Mouse (Mus musculus): ENCODE measurements around the gene Trp53bp2. TPM values are rescaled to one million over a fixed set of nuclear protein-coding genes. Genes with fewer than 3 reads are reported as not detected.

Gene Trp53bp2
- polyA plus RNA-seq, 1 experiment from 2014 or later = 22.4 TPM

- no peaks in the 10 kb centered on the region for H3K36me3 ChIP-seq (ENCODE audit: control insufficient read depth, insufficient read depth, low read length)
- H3K4me3 ChIP-seq (ENCODE audit: low read length) = no peak overlapping the region
- H3K9me3 ChIP-seq (ENCODE audit: control insufficient read depth, low read length) = no peaks in the 10 kb centered on the region
- no peak overlapping the region for H3K9ac ChIP-seq (ENCODE audit: low read length)
- H3K27ac ChIP-seq (ENCODE audit: low read length) = no peak overlapping the region
- peaks cover 4% of the 10 kb centered on the region for H3K4me1 ChIP-seq (replicated peaks; ENCODE audit: control insufficient read depth, insufficient read depth, low read length)
- no peak for ATAC-seq (ENCODE audit: low read depth)
- no peak overlapping the region for H3K4me2 ChIP-seq (ENCODE audit: low read depth, low read length)
- WGBS = 72% methylated on average over 3 of the region's 3 CpGs
- no peaks in the 10 kb centered on the region for H3K27me3 ChIP-seq (ENCODE audit: control insufficient read depth, insufficient read depth, low read depth, low read length)
Measured at GRCm38 (mm10) chr1:182425176-182425575, 16.2 kb downstream of the Trp53bp2 start.

- Histone ChIP-seq H3K27me3 (ENCODE audit: control insufficient read depth, insufficient read depth, low read depth, low read length) (no peaks in the 10 kb centered on the region), H3K36me3 (ENCODE audit: control insufficient read depth, insufficient read depth, low read length) (no peaks in the 10 kb centered on the region; the same call in 1 of the 2 replicates), H3K9me3 (ENCODE audit: control insufficient read depth, low read length) (no peaks in the 10 kb centered on the region), H3K9ac (ENCODE audit: low read length) (no peak overlapping the region), H3K4me3 (ENCODE audit: low read length) (no peak overlapping the region), H3K4me1 (replicated peaks; ENCODE audit: control insufficient read depth, insufficient read depth, low read length) (peaks cover 4% of the 10 kb centered on the region), H3K27ac (ENCODE audit: low read length) (no peak overlapping the region), H3K4me2 (ENCODE audit: low read depth, low read length) (no peak overlapping the region)
- WGBS = 43% methylated on average over 2 of the region's 2 CpGs
- ATAC-seq (ENCODE audit: low read depth) = no peak
Measured at GRCm38 (mm10) chr1:182426444-182426843, 17.5 kb downstream of the Trp53bp2 start.

- H3K4me3 ChIP-seq (ENCODE audit: low read length) = no peak overlapping the region
- ATAC-seq (ENCODE audit: low read depth) = peak; percentile 43; the same call in 1 of the 2 replicates
- no peak overlapping the region for H3K27ac ChIP-seq (ENCODE audit: low read length)
- H3K27me3 ChIP-seq (ENCODE audit: control insufficient read depth, insufficient read depth, low read depth, low read length) = no peaks in the 10 kb centered on the region
- WGBS = 48% methylated on average over 1 of the region's 1 CpGs
- H3K4me2 ChIP-seq (ENCODE audit: low read depth, low read length) = no peak overlapping the region
- H3K9ac ChIP-seq (ENCODE audit: low read length) = no peak overlapping the region
- no peaks in the 10 kb centered on the region for H3K9me3 ChIP-seq (ENCODE audit: control insufficient read depth, low read length)
- peaks cover 4% of the 10 kb centered on the region for H3K36me3 ChIP-seq (ENCODE audit: control insufficient read depth, insufficient read depth, low read length)
- H3K4me1 ChIP-seq (replicated peaks; ENCODE audit: control insufficient read depth, insufficient read depth, low read length) = peaks cover 4% of the 10 kb centered on the region
Measured at GRCm38 (mm10) chr1:182427426-182427825, 18.5 kb downstream of the Trp53bp2 start.

- peaks cover 14% of the 10 kb centered on the region for H3K36me3 ChIP-seq (ENCODE audit: control insufficient read depth, insufficient read depth, low read length)
- no peak overlapping the region for H3K4me3 ChIP-seq (ENCODE audit: low read length)
- no peak overlapping the region for H3K27ac ChIP-seq (ENCODE audit: low read length)
- H3K4me2 ChIP-seq (ENCODE audit: low read depth, low read length) = no peak overlapping the region
- H3K4me1 ChIP-seq (replicated peaks; ENCODE audit: control insufficient read depth, insufficient read depth, low read length) = peaks cover 4% of the 10 kb centered on the region
- no peak overlapping the region for H3K9ac ChIP-seq (ENCODE audit: low read length)
- H3K9me3 ChIP-seq (ENCODE audit: control insufficient read depth, low read length) = no peaks in the 10 kb centered on the region
- no peak for ATAC-seq (ENCODE audit: low read depth)
- H3K27me3 ChIP-seq (ENCODE audit: control insufficient read depth, insufficient read depth, low read depth, low read length) = no peaks in the 10 kb centered on the region
- WGBS = 85% methylated on average over 3 of the region's 3 CpGs
Measured at GRCm38 (mm10) chr1:182429826-182430225, 20.9 kb downstream of the Trp53bp2 start.

GRCm38 (mm10) chr1:182430676-182431075, 21.7 kb downstream of the Trp53bp2 start:
- ATAC-seq (ENCODE audit: low read depth) = no peak
- H3K4me2 ChIP-seq (ENCODE audit: low read depth, low read length) = no peak overlapping the region
- no peaks in the 10 kb centered on the region for H3K9me3 ChIP-seq (ENCODE audit: control insufficient read depth, low read length)
- H3K27ac ChIP-seq (ENCODE audit: low read length) = no peak overlapping the region
- H3K9ac ChIP-seq (ENCODE audit: low read length) = no peak overlapping the region
- WGBS = 93% methylated on average over 2 of the region's 2 CpGs
- H3K27me3 ChIP-seq (ENCODE audit: control insufficient read depth, insufficient read depth, low read depth, low read length) = no peaks in the 10 kb centered on the region
- H3K36me3 ChIP-seq (ENCODE audit: control insufficient read depth, insufficient read depth, low read length) = peaks cover 14% of the 10 kb centered on the region
- peaks cover 4% of the 10 kb centered on the region for H3K4me1 ChIP-seq (replicated peaks; ENCODE audit: control insufficient read depth, insufficient read depth, low read length)
- no peak overlapping the region for H3K4me3 ChIP-seq (ENCODE audit: low read length)

GRCm38 (mm10) chr1:182432059-182432458, 23.1 kb downstream of the Trp53bp2 start:
- no peak for ATAC-seq (ENCODE audit: low read depth)
- no peaks in the 10 kb centered on the region for H3K27me3 ChIP-seq (ENCODE audit: control insufficient read depth, insufficient read depth, low read depth, low read length)
- no peak overlapping the region for H3K9ac ChIP-seq (ENCODE audit: low read length)
- no peak overlapping the region for H3K27ac ChIP-seq (ENCODE audit: low read length)
- peaks cover 4% of the 10 kb centered on the region for H3K4me1 ChIP-seq (replicated peaks; ENCODE audit: control insufficient read depth, insufficient read depth, low read length)
- no peaks in the 10 kb centered on the region for H3K9me3 ChIP-seq (ENCODE audit: control insufficient read depth, low read length)
- H3K4me3 ChIP-seq (ENCODE audit: low read length) = no peak overlapping the region
- WGBS = 91% methylated on average over 3 of the region's 3 CpGs
- peaks cover 17% of the 10 kb centered on the region for H3K36me3 ChIP-seq (ENCODE audit: control insufficient read depth, insufficient read depth, low read length)
- no peak overlapping the region for H3K4me2 ChIP-seq (ENCODE audit: low read depth, low read length)

GRCm38 (mm10) chr1:182436746-182437145, 27.8 kb downstream of the Trp53bp2 start:
- Histone ChIP-seq H3K4me2 (ENCODE audit: low read depth, low read length) (no peak overlapping the region), H3K9me3 (ENCODE audit: control insufficient read depth, low read length) (no peaks in the 10 kb centered on the region), H3K27me3 (ENCODE audit: control insufficient read depth, insufficient read depth, low read depth, low read length) (no peaks in the 10 kb centered on the region), H3K27ac (ENCODE audit: low read length) (no peak overlapping the region), H3K36me3 (ENCODE audit: control insufficient read depth, insufficient read depth, low read length) (peaks cover 18% of the 10 kb centered on the region), H3K4me3 (ENCODE audit: low read length) (no peak overlapping the region), H3K9ac (ENCODE audit: low read length) (no peak overlapping the region), H3K4me1 (replicated peaks; ENCODE audit: control insufficient read depth, insufficient read depth, low read length) (peaks cover 8% of the 10 kb centered on the region)
- no peak for ATAC-seq (ENCODE audit: low read depth)
- WGBS = 78% methylated on average over 5 of the region's 5 CpGs

- H3K9me3 ChIP-seq (ENCODE audit: control insufficient read depth, low read length) = no peaks in the 10 kb centered on the region
- peaks cover 8% of the 10 kb centered on the region for H3K4me1 ChIP-seq (replicated peaks; ENCODE audit: control insufficient read depth, insufficient read depth, low read length)
- 60% methylated on average over 5 of the region's 5 CpGs for WGBS
- no peak overlapping the region for H3K9ac ChIP-seq (ENCODE audit: low read length)
- H3K4me3 ChIP-seq (ENCODE audit: low read length) = no peak overlapping the region
- H3K36me3 ChIP-seq (ENCODE audit: control insufficient read depth, insufficient read depth, low read length) = peaks cover 12% of the 10 kb centered on the region
- no peak overlapping the region for H3K4me2 ChIP-seq (ENCODE audit: low read depth, low read length)
- H3K27ac ChIP-seq (ENCODE audit: low read length) = peak overlapping the region; percentile 26; the same call in 1 of the 2 replicates
- ATAC-seq (ENCODE audit: low read depth) = peak; percentile 80
- no peaks in the 10 kb centered on the region for H3K27me3 ChIP-seq (ENCODE audit: control insufficient read depth, insufficient read depth, low read depth, low read length)
Measured at GRCm38 (mm10) chr1:182439546-182440222, 30.7 kb downstream of the Trp53bp2 start.

GRCm38 (mm10) chr1:182441791-182442473, 33.0 kb downstream of the Trp53bp2 start:
- no peak overlapping the region for H3K9ac ChIP-seq (ENCODE audit: low read length)
- H3K27ac ChIP-seq (ENCODE audit: low read length) = no peak overlapping the region
- ATAC-seq (ENCODE audit: low read depth) = no peak
- no peaks in the 10 kb centered on the region for H3K27me3 ChIP-seq (ENCODE audit: control insufficient read depth, insufficient read depth, low read depth, low read length)
- no peak overlapping the region for H3K4me2 ChIP-seq (ENCODE audit: low read depth, low read length)
- 83% methylated on average over 18 of the region's 18 CpGs for WGBS
- no peaks in the 10 kb centered on the region for H3K9me3 ChIP-seq (ENCODE audit: control insufficient read depth, low read length)
- no peak overlapping the region for H3K4me3 ChIP-seq (ENCODE audit: low read length)
- H3K36me3 ChIP-seq (ENCODE audit: control insufficient read depth, insufficient read depth, low read length) = peaks cover 21% of the 10 kb centered on the region
- peaks cover 8% of the 10 kb centered on the region for H3K4me1 ChIP-seq (replicated peaks; ENCODE audit: control insufficient read depth, insufficient read depth, low read length)
